Mouse (Mus musculus) mature B cell (primary cell): Measurements from ENCODE around the gene Map2k5.

Experiments used
- in situ Hi-C: fragments of 300-500 bp; cut with MboI; formaldehyde crosslinking; loops from 2 replicates; pipeline ENCODE4 v1.14.3; 2019

The Map2k5 gene

DNA sequence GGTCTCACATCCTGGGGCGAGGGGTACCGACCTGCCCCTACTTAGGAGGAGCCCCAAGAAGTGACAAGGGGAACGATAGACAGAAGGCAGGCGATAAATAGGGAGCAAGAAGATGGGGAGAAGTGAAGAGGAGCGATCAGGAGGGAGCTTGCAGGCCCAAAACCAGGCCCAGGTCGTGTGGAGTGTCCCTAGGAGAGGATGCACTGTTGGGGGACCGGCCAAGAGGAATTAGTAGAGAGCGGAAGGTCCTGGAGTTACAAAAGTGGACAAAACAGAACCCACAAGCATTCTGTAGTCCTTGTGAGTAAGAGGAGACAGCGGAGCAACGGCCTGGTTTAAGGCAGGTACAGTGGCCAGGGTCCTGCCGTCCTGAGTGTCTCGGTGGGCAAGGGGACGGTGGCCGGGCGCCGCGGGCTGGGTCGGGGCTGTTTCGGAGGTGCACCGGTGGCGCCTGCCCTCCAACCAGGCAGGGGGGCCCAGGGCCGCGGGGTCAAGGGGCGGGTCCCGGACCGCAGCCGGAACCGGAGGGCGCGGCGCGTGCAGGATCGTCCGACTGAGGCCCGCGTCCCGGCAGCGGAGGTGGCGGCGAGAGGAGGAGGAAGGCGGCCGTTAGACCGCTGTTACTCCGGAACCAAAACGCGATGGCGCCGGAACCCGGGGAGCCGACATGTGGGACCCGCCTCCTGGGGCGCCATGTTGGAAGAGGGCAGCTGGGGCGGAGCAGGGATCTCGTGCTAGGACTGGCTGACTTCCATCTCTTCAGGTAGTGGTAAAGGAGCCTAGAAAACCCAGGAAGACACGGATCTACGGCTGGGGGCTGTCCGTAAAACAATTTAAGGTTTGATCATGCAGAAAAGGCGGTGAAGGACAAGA lies at the start of gene Map2k5:
Map2k5 (minus strand) TSS at position 633 of the 873 bp plus-strand sequence.
- in situ Hi-C loops = no loop called here

DNA sequence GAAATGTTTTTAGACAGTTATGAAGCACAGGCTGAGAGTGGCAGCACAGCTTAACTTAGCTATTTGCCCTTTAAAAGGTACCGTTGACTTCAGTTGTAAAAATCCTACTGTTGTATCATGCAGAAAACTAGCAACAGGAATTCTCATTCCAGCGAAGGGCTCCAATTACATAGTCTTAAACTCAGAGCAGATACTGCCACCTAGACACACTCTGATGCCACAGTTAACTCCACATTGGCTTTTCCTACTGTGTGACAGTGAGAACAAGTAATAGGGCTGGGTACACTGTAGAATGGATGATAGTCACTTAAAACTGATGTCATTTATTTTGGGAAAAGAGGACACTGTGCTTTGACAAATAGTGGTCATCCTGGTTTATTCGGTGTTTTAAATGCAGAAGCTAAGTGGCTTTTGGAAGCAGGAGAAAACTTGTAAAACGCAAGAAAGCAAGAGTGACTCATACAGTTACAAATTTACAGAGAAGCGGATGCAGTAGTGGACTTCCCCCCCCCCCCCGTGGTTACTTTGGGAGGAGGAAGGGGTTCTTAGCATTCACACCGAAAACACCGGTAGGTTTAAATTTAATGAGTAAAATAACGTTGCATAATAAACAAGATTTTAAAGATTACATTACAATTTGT lies 43.5 kb upstream of the Map2k5 start:
- in situ Hi-C loops = no loop called here

DNA sequence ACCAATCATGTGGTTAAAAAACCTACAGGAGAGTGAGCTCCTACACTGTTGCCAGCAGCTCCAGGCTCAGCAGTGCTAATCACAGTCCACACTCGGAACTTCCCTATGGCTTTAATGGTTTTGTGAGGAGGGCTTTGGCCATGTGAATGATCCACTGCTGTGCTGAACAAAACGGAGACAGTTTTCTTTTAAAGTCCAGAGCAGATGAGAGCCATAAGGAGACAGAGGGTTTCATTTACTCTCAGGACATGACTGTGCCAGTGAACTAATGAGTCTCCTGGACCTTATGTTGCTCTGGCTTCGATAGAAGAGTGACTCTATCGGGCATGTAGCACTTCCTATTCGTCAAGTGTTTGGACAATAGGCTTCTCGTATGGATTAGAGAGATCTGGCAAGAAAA lies 42.7 kb upstream of the Map2k5 start:
- in situ Hi-C loops = no loop called here

DNA sequence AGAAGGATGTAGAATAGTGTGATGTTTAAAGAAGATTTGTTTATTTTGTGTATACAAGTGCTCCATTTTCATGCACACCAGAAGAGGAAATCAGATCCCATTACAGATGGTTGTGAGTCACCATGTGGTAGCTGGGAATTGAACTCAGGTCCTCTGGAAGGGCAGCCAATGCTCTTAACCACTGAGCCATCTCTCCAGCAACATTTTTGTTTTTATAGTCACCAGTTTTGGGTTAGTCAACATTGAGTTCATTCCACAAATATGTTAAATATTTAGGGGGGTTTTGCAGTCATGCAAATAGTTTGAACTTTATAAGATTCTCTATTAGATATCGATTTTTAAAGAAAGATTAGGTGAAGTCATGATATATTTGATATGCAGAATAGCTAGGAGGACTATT lies 22.5 kb upstream of the Map2k5 start:
- in situ Hi-C loops = no loop called here

GRCm38 (mm10) chr9:63399463-63399815 lies 21.7 kb upstream of the Map2k5 start:
- in situ Hi-C loops = no loop called here

DNA sequence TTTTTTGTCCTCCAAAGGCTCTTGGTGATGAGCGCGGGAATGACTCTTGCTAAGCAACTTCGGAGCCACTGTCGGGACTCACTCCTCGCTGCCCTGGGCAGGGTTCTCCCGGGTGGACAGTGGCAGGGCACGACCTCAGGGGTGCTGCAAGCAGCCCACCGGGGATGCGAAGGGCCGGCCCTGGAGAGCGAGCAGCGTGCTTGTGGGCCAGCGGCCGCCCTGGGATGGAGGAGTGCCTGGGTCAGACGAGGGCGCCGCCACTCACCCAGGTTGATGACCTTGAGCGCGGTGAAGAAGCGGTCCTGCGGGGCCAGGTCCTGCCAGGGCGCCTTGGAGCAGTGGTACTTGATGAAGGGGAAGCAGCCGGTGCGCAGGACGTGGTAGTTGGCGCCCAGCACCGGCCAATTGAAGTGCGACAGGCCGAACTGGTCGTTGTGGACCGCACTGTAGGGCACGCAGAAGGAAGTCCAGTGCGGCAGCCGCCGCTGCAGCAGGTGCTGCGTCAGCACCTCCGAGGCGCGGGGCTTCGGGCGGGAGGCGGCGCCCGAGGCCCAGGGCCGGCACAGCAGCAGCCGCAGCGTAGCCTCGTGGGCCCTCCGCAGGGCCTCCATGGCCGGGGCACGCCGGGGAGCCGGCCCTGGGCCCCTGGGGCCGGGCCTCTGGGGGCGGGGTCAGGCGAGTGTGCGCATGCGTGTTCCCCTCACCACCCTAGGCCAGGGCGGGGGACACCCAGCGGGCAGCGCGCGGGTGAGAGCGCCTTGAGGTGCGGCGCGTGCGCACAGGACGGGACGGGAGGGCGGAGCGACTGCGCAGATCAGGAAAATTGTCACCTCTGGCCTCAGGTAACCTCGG lies 21.1 kb upstream of the Map2k5 start, which contains the start of gene 2300009A05Rik:
2300009A05Rik (minus strand) TSS at position 636 of the 852 bp plus-strand sequence.
- in situ Hi-C loops = no loop called here

- in situ Hi-C loops = no loop called here
Observed at GRCm38 (mm10) chr9:63395612-63396011, 17.9 kb upstream of the Map2k5 start.

- in situ Hi-C loops = no loop called here
Observed at GRCm38 (mm10) chr9:63391307-63391706, 13.6 kb upstream of the Map2k5 start.

DNA sequence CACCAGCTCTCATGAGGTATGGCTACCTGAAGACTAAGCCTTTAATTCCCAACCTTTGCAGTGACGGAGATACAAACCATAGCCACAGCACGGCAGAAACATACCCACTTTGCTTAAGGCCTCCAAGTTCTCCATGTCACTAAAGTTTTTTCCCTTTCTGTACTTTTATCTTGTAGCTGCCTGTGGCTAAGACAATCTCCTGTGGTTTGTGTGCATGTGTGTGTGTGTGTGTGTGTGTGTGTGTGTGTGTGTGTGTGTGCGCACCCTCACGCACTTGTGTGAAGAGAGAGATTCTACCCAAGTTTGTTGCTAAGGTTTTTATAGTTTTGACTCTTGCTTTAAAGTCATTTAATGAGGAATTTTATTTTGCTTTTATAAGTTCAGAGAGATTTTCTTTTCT lies 5.1 kb upstream of the Map2k5 start:
- in situ Hi-C loops = no loop called here

- in situ Hi-C loops = no loop called here
Observed at GRCm38 (mm10) chr9:63380326-63380725, 2.6 kb upstream of the Map2k5 start.

DNA sequence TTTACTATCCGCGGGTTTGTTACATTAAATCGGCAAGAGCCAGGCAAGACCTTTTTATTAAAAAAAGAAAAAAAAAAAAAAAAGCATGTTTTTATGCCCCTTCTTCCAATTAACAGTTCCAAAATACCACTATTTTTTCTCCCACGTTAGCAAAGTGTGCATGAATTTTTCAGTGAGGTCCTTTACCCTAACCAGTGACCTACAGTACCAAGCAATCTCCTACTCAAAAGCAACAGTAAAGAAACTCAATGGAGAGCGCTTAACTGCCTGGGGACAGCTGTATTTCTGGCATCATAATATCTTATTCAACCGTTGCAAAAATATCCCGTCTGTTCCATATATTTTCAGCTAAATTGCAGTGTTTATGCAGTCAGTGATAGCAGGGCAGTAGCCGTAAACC lies 472 bp upstream of the Map2k5 start:
- in situ Hi-C loops = no loop called here

DNA sequence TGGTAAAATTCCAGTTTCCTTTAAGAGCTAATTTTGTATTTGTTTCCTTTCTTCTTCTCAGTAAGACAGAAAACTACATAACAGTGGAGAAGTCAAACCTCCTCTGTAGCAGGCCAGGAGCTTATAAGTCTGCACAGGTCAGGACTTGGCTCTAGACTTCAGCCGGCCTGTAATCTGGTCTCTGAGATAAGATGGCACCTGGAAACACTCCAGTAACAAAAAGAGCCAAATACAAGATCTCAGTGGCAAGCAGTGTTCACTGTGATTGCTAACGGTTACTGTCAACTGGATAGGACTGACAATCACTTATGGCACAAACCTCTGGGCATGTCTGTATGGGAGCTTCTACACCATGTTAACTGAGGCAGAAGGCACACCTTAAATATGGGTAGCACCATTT lies 4.4 kb downstream of the Map2k5 start:
- in situ Hi-C loops = no loop called here

GRCm38 (mm10) chr9:63372541-63372940 lies 5.2 kb downstream of the Map2k5 start:
- in situ Hi-C loops = no loop called here

DNA sequence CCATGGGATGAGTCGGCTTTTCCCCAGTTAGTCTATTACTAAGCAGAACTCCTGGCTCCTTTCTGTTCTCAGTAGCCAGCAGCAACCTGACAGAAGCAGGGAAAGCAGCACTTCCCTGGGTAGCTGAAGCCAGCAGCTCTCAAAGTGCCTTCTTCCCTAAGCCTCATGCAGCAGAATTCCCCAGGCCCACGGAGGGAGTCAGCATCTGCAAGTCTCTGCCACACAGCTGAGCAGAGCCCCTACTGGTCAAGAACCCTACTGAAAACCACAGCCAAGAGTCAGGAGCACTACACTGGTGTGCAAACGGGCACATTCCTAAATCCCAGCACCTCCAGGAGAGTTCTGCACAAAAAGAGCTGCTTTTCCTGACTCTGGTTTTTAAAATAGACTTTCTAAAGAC lies 17.3 kb downstream of the Map2k5 start:
- in situ Hi-C loops = no loop called here

GRCm38 (mm10) chr9:63359016-63359415 lies 18.7 kb downstream of the Map2k5 start:
- in situ Hi-C loops = no loop called here

GRCm38 (mm10) chr9:63356721-63357120 lies 21.0 kb downstream of the Map2k5 start:
- in situ Hi-C loops = no loop called here

DNA sequence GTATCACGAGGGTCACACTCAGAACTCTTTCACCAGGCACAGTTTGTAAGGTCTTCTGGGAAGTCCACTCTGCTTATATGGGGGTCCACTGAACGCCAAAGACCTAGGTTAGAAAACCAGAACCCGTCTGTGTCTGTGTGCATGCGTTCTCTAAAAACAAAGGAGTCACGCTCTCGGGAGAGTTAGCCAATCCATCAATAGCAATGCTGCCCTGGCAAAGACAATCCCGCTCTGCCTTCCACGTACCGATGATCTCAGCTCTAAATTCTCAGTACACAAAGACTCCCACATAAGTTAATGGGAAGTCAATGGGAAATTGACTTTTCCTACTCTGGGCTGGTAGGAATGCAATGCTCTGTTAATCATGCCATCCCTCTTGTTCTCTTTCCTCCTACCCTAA lies 21.4 kb downstream of the Map2k5 start:
- in situ Hi-C loops = no loop called here

GRCm38 (mm10) chr9:63354168-63354567 lies 23.5 kb downstream of the Map2k5 start:
- in situ Hi-C loops = no loop called here

GRCm38 (mm10) chr9:63350030-63350429 lies 27.7 kb downstream of the Map2k5 start:
- in situ Hi-C loops = no loop called here

- in situ Hi-C loops = no loop called here
Observed at GRCm38 (mm10) chr9:63349241-63349640, 28.5 kb downstream of the Map2k5 start.

DNA sequence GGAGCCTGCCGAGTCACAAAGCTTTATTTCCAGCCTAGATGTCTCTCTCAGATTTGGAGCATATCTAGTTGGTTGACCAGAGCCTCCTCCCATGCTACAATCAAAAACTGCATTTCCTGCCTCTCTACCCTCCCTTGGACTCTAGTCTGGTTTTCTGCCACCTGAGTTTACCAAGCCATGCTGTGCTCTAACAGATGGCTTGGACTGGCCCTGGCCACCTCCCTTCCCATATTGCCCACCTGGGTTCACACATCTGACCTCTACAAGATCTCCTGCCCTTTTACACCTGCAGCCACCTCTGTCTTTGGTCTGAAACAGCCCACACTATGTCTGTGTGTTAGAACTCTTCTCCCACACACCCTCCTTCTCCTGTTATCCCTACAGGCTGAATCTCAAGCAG lies 29.6 kb downstream of the Map2k5 start:
- in situ Hi-C loops = no loop called here

GRCm38 (mm10) chr9:63346029-63346428 lies 31.7 kb downstream of the Map2k5 start:
- in situ Hi-C loops = no loop called here
